8 mouse cellular contexts compared by ENCODE assay signal in genomic region chr15:99029619-99030584, GRCm38 (mm10). TPM values are rescaled to one million over a fixed set of nuclear protein-coding genes. Genes with fewer than 3 reads are reported as not detected.
DNase-seq lines count a peak whose midpoint lies in the region; ATAC-seq and TF ChIP-seq lines count a peak whose summit lies in the region.

TSS of gene Tuba1c (plus strand) at chr15:99029891.

- WGBS in lung, embryonic 14.5 days: under 1% methylated on average over 52 of the region's 52 CpGs

- peak; percentile 93 for ATAC-seq in lung, embryonic 14.5 days (ENCODE audit: insufficient read depth)
- ATAC-seq in neutrophil, adult 5-6 weeks (ENCODE audit: extremely low read depth, insufficient number of reproducible peaks, low FRiP score, poor library complexity, severe bottlenecking): peak; percentile 70

- intact Hi-C loops in heart, postnatal 10 days (cut with DNase I): no loop called here

- H3K79me2 ChIP-seq in C2C12 (ENCODE audit: control insufficient read depth, insufficient read depth): peaks cover 47% of the 10 kb centered on the region

- H3ac ChIP-seq in C2C12 (ENCODE audit: control insufficient read depth, insufficient read length, low read depth): peak within 1 kb of the TSS; percentile 85

- DNase-seq in adrenal gland, adult 18-20 months (ENCODE audit: low spot score in 2 of 2): peak; percentile 92 to 95
- DNase-seq in fat pad, adult 2 months (ENCODE audit: extremely low read depth, low read depth, low spot score): peak; percentile 97
- DNase-seq in heart, postnatal 10 days: peak; percentile 96
- DNase-seq in kidney, postnatal 4 days: peak; percentile 94 to 97
- peak; percentile 97 for DNase-seq in lung, embryonic 14.5 days
- peak; percentile 84 for DNase-seq in thymus, postnatal 4 days

- no peaks in the 10 kb centered on the region for H3K9me3 ChIP-seq in lung, embryonic 14.5 days (ENCODE audit: low read depth, low read length)

- peak within 1 kb of the TSS; percentile 79 for H3K4me2 ChIP-seq in lung, embryonic 14.5 days

- peaks cover 17% of the 10 kb centered on the region for H3K4me1 ChIP-seq in lung, embryonic 14.5 days (ENCODE audit: insufficient read depth)

- H3K27me3 ChIP-seq in C2C12 (ENCODE audit: control insufficient read depth, insufficient read depth, insufficient read length): no peaks in the 10 kb centered on the region
- H3K27me3 ChIP-seq in lung, embryonic 14.5 days (ENCODE audit: insufficient read depth, low read length): no peaks in the 10 kb centered on the region

- H3K9ac ChIP-seq in lung, embryonic 14.5 days: peak within 1 kb of the TSS; percentile 80

- H3K36me3 ChIP-seq in C2C12 (ENCODE audit: control insufficient read depth, insufficient read depth): peaks cover 27% of the 10 kb centered on the region
- peaks cover 10% of the 10 kb centered on the region for H3K36me3 ChIP-seq in lung, embryonic 14.5 days (ENCODE audit: insufficient read depth)

- H3K79me3 ChIP-seq in C2C12 (ENCODE audit: low read depth): peaks cover 43% of the 10 kb centered on the region

- H3K27ac ChIP-seq in lung, embryonic 14.5 days (ENCODE audit: low read depth): peak within 1 kb of the TSS; percentile 91

- peak within 1 kb of the TSS; percentile 100 for H3K4me3 ChIP-seq in C2C12 (ENCODE audit: insufficient read depth, poor library complexity, severe bottlenecking)
- peak within 1 kb of the TSS; percentile 73 for H3K4me3 ChIP-seq in lung, embryonic 14.5 days (ENCODE audit: low read depth, low read length)

- TF ChIP-seq CTCF in C2C12 (IDR thresholded peaks at IDR 0.05; ENCODE audit: control insufficient read depth, insufficient read depth, insufficient read length): no peak
- 0 out of 2 replicates have a peak, but pooled peaks have one; percentile 8 for TF ChIP-seq CTCF in lung, embryonic 14.5 days (IDR thresholded peaks at IDR 0.05; ENCODE audit: low read depth)

TF ChIP-seq in C2C12, 6 proteins besides CTCF, POLR2A, EP300 and RAD21:
- TF ChIP-seq USF1 (IDR thresholded peaks at IDR 0.05; ENCODE audit: low read depth) (peak; percentile 3), CEBPB (IDR thresholded peaks at IDR 0.05; ENCODE audit: low read depth) (peak; percentile 80), MYOD1 (IDR thresholded peaks at IDR 0.05; ENCODE audit: control insufficient read depth, insufficient read length, low read depth) (no peak), FOSL1 (IDR thresholded peaks at IDR 0.05; ENCODE audit: insufficient read depth, low read length, poor library complexity, severe bottlenecking) (no peak), MAX (IDR thresholded peaks at IDR 0.05) (peak; percentile 24), MYOG (IDR thresholded peaks at IDR 0.05; ENCODE audit: control insufficient read depth, extremely low read depth, insufficient read length) (no peak)

RNA-seq across cellular contexts. Expression of gene Tuba1c, which starts in this region (rescaled TPM):
- 976 TPM for polyA plus RNA-seq in C2C12 (2012; fragmentation: generic; extraction: Trizol)
- 100 to 1,000 TPM; 235 to 284 TPM for total RNA-seq in adrenal gland, adult 18-20 months (2021)
- total RNA-seq in heart, postnatal 10 days (2021): 10 to 100 TPM; 80.7 to 99.8 TPM
- polyA plus RNA-seq in lung, embryonic 14.5 days (2014; fragmentation: Nextera tagmentation; extraction: Ambion mirVana): 224 and 232 TPM in 2 replicates
- total RNA-seq in neutrophil, adult 5-6 weeks (2017): 42.7 and 43.3 TPM in 2 replicates

Comparison
In these comparisons a context has a peak if more than half of its experiments do, and no peak if none do; other contexts are left out.
1. Peak in every context shown above with its lines: DNase-seq, ATAC-seq, H3K4me3 ChIP-seq and H3K27ac ChIP-seq.